Mouse (Mus musculus): ENCODE results near the gene Mab21l3.

The Mab21l3 gene

DNA sequence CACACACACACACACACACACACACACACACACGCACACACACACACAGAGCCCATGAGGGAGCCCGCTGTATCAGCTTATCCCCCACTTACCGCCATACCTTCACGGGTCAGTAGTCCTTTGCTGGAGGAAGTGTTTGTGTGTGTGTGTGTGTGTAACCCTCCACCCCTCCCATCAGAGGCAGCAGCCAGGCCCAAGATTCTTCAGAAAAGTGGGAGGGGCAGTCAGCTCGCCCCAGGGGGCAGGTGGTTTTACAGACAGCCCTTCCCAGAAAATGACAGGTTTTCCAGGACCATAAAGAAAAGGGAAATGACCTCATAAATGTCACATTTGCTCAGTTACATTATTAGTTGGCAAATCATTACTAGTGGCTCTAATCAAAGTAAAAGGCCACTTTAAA, at the start of gene Mab21l3:
Gene Mab21l3 (minus strand): TSS at position 144 of the 400 bp plus-strand sequence.
- no peak for DNase-seq

DNA sequence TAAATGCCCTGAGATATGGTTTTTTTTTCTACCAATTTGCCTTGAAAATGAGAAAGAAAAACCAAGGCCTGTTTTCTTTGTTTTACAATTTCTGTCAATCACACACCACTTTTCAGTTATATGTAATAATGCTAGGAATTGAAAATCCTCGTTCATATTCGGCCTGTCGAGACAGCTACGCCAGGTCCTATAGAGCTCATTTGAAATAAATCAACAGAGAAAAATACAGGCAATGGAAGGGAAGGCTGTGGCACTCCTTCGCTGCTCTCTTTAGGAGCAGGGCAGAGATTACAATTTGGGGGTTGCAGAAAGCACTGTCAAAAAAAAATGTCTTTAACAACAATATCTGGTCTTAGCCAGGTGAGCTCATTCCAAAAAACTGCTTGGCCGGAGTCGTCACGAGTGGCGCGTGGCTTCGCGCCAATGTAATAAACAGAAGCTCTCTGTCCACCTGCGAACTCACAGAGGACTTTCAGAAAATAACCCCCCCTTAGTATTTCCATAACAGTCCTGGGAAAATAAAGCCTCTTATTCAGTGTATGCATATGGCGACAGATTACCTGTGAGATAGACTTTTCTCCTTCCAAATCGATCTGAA, 48.7 kb upstream of the Mab21l3 start:
- no peak for DNase-seq

DNA sequence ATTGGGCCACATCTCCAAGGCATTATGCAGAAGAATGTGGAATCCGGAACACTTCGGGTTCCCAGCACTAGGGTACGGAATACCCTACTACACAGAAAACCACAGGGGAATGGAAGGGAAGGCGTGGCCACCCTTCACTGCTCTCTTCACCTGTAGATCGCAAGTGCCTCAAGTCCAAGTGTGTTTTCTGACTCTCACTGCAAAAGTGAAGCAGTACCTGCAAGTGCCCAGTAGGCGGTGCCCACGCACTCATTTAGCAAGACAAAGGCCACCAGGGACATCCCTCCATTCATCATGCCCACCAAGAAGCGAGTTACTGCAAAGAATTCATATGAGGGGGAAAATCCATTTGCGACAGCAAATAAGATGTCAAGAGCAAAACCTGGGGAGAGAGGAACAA, 48.1 kb upstream of the Mab21l3 start:
- DNase-seq: peak; percentile 82

DNA sequence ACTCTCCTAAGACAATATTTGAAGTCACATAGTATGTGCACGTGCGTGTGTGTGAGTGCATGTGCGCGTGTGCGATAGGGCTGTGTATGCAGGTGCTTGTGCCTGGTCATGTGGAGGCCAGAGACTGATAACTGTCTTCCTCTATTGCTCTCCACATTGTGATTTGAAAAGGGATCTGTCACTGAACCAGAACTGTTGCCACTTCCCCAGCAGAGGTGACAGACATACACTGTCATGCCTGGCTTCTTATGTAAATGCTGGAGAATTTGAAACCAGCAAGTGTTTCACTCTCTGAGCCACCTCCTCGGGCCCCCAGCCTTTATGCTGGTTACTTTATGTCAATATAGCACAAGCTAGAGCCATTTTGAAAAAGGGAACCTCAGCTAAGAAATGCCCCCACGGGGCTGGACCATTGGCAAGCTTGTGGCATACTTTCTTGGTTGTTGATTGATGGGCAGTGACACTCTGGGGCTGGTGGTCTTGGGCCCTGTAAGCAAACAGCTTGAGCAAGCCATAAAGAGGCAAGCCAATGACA, 46.7 kb upstream of the Mab21l3 start:
- no peak for DNase-seq

DNA sequence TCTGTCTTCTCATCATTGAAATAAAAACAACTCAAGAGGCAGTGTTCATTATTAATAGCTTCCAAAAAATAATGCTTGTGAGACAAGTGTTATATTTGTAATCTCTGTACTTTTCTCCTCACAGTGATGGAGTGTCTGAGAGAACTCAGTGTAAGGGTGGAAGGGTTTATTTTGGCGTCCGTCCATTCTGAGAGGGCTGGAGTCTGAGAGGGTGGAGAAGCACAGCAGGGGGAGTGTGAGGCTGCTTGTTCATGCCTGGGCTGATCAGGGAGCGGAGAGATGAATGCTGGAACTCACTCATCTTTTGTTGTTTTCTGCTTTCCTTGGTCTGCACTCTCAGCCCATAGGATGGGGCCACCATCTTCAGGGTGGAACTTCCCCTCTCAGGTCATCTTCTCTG, 36.8 kb upstream of the Mab21l3 start:
- DNase-seq: no peak

DNA sequence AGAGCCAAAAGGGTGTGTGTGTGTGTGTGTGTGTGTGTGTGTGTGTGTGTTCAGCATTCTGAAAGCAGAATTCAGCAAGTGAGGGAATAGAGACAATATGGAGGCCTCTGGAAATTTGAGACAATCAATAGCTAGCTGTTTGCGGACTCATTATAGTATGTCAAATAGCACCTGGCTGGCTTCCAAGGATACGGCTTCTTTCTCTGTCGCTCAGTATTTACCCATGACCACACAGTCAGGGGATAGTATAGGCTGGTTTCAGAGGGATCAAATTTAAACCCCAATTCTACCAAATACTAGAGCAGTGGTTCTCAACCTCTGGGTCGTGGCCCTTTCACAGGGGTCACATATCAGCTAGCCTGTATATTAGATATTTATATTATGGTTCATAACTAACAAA, 36.3 kb upstream of the Mab21l3 start:
- DNase-seq: no peak

DNA sequence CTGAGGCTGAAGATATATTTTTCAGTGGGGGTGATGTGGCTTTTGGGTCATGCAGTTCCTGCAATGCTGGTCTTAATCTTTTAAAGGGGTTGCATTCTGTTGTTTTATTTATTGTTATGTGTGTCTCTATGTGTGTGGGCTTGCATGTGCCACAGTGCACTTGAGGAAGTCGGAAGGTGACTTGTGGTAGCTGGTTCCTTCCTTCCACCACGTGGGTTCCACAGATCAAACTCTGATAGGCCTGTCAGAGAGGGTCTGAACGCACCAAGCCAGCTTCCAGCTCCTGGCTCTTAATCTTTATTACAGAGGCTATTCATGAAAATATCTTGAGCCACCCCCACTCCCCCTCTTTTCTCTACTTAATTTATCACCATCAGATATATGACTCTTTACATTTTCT, 35.1 kb upstream of the Mab21l3 start:
- peak; percentile 11 for DNase-seq

DNA sequence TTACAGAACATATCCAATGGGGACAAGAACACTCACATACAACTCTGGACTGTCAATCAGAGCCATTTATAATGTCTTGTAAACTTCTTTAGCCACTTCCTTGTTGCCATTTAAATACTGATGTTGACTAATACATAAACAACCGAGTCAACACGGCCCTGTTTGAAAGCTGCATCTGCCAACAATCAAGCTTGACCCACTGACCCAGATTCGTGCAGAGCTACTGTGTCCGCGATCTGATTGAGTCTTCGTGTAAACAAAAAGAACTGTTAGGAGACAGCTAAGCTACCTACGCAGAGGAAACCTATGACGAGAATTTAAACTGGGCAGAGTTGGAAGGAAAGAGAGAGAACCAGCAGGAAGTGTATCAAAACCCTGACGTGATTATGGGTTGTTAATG, 33.0 kb upstream of the Mab21l3 start:
- DNase-seq: no peak

DNA sequence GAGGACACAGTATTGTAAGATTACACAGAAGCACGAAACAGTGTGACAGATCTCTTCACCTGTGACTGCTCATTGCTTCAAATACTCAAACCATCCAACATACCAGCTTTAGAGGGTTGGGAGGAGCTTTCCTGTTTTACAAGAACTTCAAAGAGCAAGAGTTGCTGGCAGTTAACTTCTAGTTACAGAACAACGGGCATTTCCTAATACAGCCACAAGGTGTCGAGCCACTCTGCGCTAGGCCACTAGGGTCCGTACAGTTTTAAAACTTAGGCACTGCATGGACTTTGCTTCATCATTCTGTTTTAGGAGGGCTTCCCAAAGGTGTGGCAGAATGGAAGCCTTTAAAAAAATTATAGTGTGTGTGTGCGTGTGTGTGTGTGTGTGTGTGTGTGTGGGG, 32.1 kb upstream of the Mab21l3 start:
- peak; percentile 10 for DNase-seq

DNA sequence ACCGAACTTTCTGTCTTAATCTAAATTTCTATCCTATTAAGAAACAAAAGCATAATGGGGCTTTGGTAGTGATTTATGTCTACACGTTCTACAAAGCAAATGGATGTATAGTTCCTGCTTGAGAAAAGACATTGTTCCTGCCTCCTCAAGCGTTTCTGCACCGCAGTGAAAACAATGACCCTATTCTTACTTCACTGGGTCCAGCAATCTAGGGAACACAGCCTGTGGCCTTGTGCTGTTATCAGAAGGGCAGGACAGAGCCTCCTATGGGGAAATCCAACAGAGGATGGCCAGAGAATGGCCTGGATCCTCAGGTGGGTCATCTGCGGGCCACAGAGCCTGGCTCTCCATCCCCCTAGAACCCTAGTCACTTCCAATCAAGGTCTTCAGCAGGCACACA, 29.4 kb upstream of the Mab21l3 start:
- DNase-seq: no peak

DNA sequence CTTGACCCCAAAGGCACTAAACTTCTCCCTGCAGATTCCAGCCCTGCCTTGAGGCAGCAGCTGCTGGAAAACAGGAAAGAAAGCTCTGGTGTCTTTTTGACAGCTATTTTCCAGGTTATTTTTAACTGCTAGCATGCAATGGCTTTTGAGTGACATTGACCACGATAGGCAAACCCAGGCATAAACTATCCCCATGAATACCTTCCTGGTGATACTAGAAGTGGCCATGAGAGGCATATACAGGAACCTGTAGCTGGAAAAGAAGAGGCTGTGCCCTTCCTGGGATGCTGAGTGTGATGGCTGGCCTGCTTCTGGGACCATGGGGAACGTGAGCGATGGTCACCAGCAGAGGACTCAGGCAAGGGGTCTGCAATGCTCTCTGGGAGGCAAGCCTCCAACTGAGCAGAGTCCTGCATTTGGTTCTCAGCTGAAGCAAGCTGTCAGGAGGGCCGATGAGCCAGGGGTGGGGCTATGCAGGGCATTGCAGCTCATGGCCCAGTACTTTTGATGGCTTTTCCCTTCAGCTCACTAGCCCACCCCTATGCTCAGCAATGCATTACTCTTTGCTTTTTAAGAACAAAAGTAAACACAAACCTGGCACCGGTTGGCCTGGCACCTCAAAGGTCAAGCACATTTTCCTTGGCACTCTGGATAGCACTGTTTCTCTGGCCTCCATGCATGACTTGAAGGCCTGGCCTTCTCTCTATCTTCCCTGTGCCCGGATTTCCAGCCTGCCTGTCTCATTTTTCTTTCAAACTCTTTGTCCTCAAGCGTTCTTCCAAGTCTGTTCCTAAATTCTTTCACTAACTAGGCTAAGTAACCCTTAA, 27.9 kb upstream of the Mab21l3 start:
- no peak for DNase-seq

DNA sequence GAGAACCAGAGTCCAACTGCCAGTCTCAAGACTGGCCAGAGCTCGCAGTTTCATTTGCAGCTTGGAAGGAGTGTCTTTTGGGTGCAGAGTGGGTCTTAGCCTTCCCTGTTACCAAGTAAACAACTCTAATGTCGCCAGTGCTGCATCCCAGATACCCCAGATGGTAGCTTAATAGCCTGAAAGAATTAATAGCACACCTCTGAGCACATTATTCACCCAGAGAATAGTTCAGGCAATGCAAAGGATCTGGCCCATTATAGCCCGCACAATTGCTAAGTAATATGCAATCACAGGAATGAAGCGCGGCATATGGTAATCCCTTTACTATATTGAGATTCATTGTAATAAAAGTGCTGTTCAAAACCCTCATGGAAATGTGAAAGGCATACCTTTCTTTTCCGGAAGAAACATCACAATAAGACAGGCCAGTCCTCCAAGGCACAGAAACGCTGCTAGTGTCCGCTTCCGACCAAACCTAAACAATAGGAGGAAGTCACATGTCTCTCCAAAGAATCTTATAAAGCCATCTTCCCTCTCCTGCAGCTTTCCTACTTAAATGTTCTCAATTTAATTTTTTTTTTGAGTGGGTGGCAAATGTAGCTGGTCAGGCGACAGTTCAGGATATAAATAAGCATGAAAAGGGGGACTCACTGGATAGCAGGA, 26.6 kb upstream of the Mab21l3 start:
- no peak for DNase-seq

DNA sequence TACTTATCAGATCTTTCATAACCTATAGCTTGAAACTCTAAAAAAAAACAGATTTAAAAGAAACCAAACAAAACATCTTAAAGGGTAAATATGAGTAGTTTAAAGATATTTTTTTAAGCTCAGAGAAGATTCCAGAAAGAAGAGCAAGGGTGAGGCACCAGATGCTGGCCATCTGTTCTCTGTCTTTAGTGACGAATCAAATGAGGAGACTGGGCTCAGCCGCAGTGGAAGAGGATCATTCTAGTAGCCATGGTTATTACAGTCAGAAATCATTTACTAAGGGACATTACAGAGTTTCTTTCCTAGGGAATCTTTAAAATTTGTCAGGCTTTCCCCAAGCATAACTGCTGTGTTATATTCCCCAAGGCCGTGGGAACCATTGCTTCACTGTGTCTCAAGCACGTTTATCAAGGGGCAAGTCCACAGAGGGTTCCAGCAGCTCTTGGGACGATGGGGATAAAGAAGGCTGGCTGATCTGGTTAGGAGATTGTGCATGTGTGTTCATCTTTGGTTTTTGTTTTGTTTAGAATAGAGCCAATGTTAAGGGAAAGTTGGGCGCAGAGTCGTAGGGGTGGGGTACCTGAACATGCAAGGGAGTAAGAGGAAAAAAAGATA, 24.4 kb upstream of the Mab21l3 start:
- DNase-seq: no peak

DNA sequence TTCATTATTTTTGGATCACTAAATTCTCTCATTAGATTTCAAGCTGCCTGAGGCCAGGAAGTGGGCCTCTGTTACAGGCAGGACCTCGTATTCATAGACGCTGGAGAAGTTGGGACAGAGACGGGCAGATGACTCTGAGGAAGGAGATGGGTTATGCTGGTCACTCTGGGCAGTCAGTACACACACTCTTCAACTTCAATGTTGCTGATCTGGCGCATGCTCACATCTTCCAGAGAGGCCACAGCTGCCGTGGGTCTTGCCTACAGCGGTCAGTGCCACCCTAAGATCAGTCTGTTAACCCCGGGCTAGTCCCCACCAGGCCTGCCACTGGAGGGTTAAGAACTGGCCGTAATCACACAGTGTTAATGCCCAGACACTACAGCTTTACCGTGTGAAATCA, 23.2 kb upstream of the Mab21l3 start:
- DNase-seq: no peak

DNA sequence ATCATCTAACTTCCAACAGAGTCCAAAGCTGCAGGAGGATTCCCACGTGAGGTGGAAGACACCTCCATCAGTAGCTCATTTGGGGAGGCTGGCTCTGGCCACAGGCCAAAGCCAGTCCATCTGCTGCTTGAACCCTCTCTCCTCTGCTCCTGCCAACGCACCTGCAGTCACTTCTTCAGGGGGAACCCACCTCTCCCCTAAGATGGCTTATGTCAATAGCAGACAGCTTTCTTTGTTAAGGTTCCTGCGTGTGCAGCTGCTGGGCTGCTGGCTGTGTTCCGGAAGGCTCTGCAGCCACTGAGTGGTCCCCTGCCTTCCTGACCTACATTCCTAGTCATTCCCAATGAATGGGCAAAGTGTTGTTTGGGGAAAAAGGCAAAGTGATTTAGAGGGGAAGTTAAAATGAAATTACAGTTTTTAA, 18.3 kb upstream of the Mab21l3 start:
- no peak for DNase-seq

DNA sequence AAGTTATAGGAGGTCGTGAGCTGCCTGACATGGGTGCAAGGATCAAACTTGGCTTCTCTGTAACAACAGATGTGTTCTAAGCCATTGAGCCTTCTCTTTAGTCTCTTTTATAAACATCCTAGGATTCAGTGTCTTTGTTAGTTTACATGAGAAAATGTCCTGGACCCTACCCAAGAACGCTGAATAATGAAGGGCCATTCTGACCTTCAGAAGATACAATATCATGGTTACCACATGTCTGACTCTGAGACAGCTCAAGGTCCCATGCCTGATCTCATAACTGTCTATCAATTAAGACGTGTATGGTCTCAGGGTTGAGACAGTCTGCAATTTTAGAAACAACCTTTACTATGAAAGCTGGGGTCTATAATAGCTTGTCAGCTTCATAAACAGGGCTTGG, 13.1 kb upstream of the Mab21l3 start:
- DNase-seq: no peak

DNA sequence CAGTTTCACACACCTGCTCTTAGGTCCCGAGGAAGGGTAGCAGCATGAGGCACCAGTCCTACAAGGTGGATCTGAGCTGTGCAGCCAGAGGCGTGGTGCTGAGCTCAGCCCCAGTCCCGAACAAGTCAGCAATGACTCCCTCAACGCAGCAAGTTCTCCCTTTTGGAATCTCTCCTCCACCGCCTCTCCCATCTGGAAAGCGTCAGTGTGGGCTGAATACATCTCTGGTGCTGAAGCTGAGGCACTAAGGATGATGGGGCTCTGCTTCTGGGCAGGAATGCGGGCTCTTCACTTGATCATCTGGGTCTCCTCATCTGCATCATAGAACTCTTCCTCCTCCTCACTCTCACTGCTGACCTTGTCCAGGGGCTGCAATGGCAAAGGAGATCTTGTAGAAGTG, 11.4 kb upstream of the Mab21l3 start:
- no peak for DNase-seq

DNA sequence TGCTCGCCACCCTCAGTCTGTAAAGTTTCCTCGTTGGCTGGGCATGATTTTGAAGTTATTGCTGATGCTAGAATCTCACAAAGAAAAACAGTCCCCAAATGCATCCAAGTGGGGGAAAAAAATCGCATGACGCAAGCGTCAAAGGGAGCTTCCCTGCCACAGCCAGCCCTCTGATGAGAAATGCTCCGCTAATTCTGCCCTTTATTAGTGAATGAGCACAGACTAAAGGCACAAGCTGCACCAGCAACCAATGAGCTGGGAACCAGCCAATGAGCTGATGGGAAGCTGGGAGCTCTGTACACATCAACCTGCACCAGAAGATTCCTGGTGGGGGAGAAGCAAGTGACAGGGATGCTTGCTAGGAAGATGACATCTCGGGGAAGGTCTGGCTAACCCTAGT, 11.0 kb upstream of the Mab21l3 start:
- DNase-seq: no peak

DNA sequence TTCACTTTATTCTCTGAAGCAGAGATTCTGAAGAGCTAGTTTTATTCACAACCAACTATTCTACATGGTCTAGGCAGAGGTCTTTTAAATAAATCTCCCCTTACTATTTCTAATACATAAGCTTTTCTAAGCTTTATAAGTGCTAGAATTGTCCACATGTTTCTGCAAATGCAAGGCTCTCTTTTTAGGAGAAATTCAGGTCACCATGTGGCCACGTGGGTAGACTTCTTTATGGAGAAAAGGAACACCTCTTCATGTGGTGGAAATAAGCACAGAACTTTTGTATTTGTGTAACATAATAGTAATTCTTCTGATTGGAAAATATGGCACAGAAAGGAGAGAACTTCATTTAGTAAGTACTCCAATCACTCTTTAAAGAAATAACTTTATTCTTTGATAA, 5.3 kb upstream of the Mab21l3 start:
- no peak for DNase-seq

DNA sequence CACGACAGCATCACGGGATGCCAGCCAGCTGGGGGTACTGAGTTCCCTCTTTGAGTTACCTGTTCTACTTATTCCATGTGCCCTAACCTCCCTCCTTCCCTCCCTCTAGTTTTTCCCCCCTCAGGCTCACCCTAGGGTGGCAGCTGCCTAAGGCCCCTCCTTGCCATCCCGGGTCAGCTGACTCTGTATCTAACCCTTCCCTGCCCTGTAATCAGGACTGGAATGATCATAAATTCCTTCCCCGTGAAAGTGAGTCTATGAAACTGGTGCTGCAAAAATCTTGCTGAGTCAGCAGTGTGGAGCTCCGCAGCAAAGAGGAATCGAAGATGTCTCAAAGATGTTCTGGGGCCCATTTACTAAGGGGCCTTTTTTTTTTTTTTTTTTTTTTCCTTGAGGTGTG, 2.6 kb upstream of the Mab21l3 start:
- DNase-seq: no peak

DNA sequence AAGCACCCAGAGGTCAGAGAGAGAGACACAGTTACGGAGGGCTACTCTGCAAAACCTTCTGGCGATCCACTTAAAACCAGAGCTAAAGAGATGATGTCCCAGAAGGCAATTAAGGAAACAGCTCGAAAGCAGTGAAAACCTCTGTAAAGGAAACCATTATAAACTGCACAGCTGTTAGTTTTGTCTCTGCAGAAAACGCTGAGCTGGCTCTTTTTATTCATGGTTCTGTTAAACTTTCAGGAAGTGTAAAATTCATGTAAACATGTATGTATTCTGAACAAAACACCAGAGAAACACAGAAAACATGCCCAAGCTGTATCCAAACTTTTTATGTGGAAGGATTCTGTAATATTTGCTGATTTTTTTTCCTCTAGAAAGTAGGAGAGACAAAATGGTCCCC, 2.7 kb downstream of the Mab21l3 start:
- DNase-seq: no peak

DNA sequence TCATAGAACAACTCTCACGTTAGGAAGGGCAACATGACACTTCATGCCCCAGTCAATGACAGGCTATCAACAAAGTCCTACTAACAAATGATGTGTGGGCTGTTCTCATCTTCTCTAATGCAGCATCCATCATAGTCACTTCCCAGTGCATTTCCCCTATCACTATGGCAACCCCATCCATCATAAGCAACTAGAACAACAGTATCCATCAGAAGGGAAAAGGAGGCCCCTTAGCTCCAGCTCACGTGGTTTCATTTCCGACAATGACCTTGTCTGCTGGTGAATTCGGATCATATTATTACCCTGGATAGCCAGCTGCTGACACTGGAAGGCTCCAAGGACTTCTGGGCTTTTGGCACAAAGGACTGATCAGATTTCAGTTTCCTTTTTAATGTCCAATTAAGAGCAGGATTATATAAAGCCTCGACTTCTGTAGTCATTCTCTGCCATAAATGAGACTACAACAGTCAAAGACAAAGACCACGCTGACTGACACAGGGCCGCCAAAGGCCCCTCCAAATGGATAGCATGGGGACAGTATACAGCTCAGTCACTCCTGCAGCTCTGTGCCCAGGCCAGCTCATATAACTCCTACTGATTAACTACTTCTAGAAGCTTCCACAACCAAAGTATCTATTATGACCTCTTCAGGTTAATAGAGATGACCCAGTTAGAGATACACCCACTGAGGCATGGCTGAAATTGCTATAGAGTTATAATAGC, 6.2 kb downstream of the Mab21l3 start:
- DNase-seq: no peak

DNA sequence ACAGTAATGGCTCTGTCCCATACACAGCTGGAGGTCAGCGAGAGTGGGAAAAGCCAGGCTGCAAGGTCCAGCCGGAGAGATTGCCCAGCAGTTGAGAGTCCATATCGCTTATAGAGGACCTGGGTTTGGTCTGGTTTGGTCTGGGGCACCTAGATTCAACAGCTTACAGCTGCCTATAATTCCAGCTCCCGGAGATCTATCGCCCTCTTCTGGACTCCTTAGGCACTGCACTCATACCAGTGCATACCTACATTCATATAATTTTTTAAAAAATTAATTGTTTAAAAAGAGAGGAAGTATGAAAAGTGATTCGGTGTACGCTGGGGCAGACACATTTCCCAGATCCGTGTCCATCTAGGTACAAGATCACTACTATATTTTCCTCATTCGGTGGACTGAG, 9.4 kb downstream of the Mab21l3 start:
- no peak for DNase-seq
